Mouse (Mus musculus) ES-Bruce4 (cell line): ENCODE data around the gene Dysf. TPM values are rescaled to one million over a fixed set of nuclear protein-coding genes. Genes with fewer than 3 reads are reported as not detected.
A peak's percentile ranks its signal among the peaks of the same experiment; 100 is the strongest.

Experiments
- H3K27ac ChIP-seq: 2 replicates; pipeline ENCODE4 v1.5.1; 2012; ENCODE audit warnings: low read length, inconsistent platforms; ENCODE audit not compliant: insufficient read depth
- H3K27me3 ChIP-seq: 2 replicates; pipeline ENCODE4 v1.6.1; 2012; ENCODE audit warnings: mild to moderate bottlenecking, low read length, inconsistent platforms; ENCODE audit not compliant: control insufficient read depth, poor library complexity, insufficient read depth, severe bottlenecking
- H3K36me3 ChIP-seq: 2 replicates; pipeline ENCODE4 v1.6.1; 2012; ENCODE audit warnings: inconsistent platforms, mild to moderate bottlenecking, low read length, moderate library complexity; ENCODE audit not compliant: control insufficient read depth, poor library complexity, insufficient read depth, severe bottlenecking
- H3K4me1 ChIP-seq: one replicate; pipeline ENCODE4 v1.8.1; 2011; ENCODE audit warnings: low read length; ENCODE audit not compliant: control insufficient read depth, insufficient read depth
- H3K4me3 ChIP-seq: 2 replicates; pipeline ENCODE4 v1.5.1; 2011; ENCODE audit warnings: low read depth, mild to moderate bottlenecking, low read length
- H3K9ac ChIP-seq: 2 replicates; pipeline ENCODE4 v1.6.1; 2012; ENCODE audit warnings: low read depth, mild to moderate bottlenecking, inconsistent platforms; ENCODE audit not compliant: poor library complexity, severe bottlenecking
- H3K9me3 ChIP-seq: replicated peaks from 2 replicates; pipeline ENCODE4 v1.6.1; 2012; ENCODE audit warnings: mild to moderate bottlenecking, low read length, inconsistent platforms; ENCODE audit not compliant: control insufficient read depth, poor library complexity, insufficient read depth, severe bottlenecking
- CTCF ChIP-seq: IDR thresholded peaks from one replicate; pipeline ENCODE4 v1.8.1; 2011; ENCODE audit warnings: low read depth, low read length
- EP300 ChIP-seq: IDR thresholded peaks from 2 replicates; pipeline ENCODE4 v1.6.1; 2011; ENCODE audit warnings: low read depth, low read length; ENCODE audit not compliant: insufficient read depth
- POLR2A ChIP-seq: IDR thresholded peaks from one replicate; pipeline ENCODE4 v1.8.1; 2011; ENCODE audit warnings: low read length; ENCODE audit not compliant: insufficient read depth
- polyA plus RNA-seq: library from polyadenylated mRNA; stranded (reverse); fragments of >200 nt; gene quantifications from 2 replicates; pipeline ENCODE4 v1.2.4, GENCODE M21; 2011; ENCODE audit warnings: low read depth; ENCODE audit not compliant: missing spikeins, insufficient read depth, insufficient read length

Gene Dysf
- polyA plus RNA-seq, 1 experiment, result 18.5 TPM

- H3K36me3 ChIP-seq, result no peaks in the 10 kb centered on the region
- peaks cover 11% of the 10 kb centered on the region for H3K4me1 ChIP-seq
- H3K9me3 ChIP-seq, result no peaks in the 10 kb centered on the region
- TF ChIP-seq CTCF (no peak), POLR2A (no peak), EP300 (no peak)
- H3K9ac ChIP-seq, result no peak overlapping the region
- H3K4me3 ChIP-seq, result no peak overlapping the region
- H3K27me3 ChIP-seq, result no peaks in the 10 kb centered on the region
- no peak overlapping the region for H3K27ac ChIP-seq
These were observed 48.8 kb downstream of the Dysf start for GRCm38 (mm10) chr6:84057216-84057615.

- H3K4me1 ChIP-seq, result peaks cover 10% of the 10 kb centered on the region
- H3K27me3 ChIP-seq, result no peaks in the 10 kb centered on the region
- TF ChIP-seq POLR2A, result no peak
- TF ChIP-seq EP300, result no peak
- no peak for TF ChIP-seq CTCF
- no peak overlapping the region for H3K27ac ChIP-seq
- H3K9me3 ChIP-seq, result no peaks in the 10 kb centered on the region
- H3K36me3 ChIP-seq, result no peaks in the 10 kb centered on the region
- no peak overlapping the region for H3K9ac ChIP-seq
- H3K4me3 ChIP-seq, result no peak overlapping the region
These were observed 50.3 kb downstream of the Dysf start for GRCm38 (mm10) chr6:84058671-84059141.

GRCm38 (mm10) chr6:84059771-84060414 is 51.5 kb downstream of the Dysf start:
- no peaks in the 10 kb centered on the region for H3K9me3 ChIP-seq
- no peak overlapping the region for H3K9ac ChIP-seq
- H3K36me3 ChIP-seq, result no peaks in the 10 kb centered on the region
- H3K27ac ChIP-seq, result no peak overlapping the region
- H3K4me3 ChIP-seq, result no peak overlapping the region
- H3K27me3 ChIP-seq, result no peaks in the 10 kb centered on the region
- no peak for TF ChIP-seq POLR2A
- TF ChIP-seq EP300, result no peak
- no peak for TF ChIP-seq CTCF
- peaks cover 11% of the 10 kb centered on the region for H3K4me1 ChIP-seq

DNA sequence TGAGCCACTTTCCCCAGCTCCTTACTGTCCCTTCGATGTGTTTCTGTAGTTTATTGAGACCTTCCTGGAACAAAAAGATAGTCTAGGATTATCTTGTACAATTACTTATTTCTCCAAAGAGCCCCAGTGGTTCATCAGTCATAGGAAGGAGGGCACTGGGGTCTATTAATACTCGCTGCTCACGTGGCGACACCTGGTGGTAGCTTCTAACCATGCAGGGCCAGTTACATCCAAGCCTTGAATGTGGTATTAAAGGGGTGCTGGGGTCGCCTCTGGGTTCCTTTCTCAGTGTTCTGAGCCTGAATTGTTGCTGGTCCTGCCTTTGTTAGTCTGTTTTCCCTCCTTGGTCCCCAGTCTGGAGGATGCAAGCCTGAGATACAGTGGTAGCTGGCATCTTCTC is 52.9 kb downstream of the Dysf start:
- no peaks in the 10 kb centered on the region for H3K36me3 ChIP-seq
- peaks cover 14% of the 10 kb centered on the region for H3K4me1 ChIP-seq
- H3K9ac ChIP-seq, result no peak overlapping the region
- no peak overlapping the region for H3K27ac ChIP-seq
- no peak overlapping the region for H3K4me3 ChIP-seq
- H3K9me3 ChIP-seq, result no peaks in the 10 kb centered on the region
- H3K27me3 ChIP-seq, result no peaks in the 10 kb centered on the region
- TF ChIP-seq CTCF (peak; percentile 87), POLR2A (no peak), EP300 (no peak)

- no peaks in the 10 kb centered on the region for H3K36me3 ChIP-seq
- H3K4me1 ChIP-seq, result peaks cover 13% of the 10 kb centered on the region
- TF ChIP-seq CTCF (no peak), EP300 (peak; percentile 16; the same call in 1 of the 2 replicates)
- H3K9ac ChIP-seq, result no peak overlapping the region
- H3K4me3 ChIP-seq, result no peak overlapping the region
- H3K27ac ChIP-seq, result no peak overlapping the region
- no peaks in the 10 kb centered on the region for H3K27me3 ChIP-seq
- no peaks in the 10 kb centered on the region for H3K9me3 ChIP-seq
These were observed 54.2 kb downstream of the Dysf start for GRCm38 (mm10) chr6:84062541-84062940.

GRCm38 (mm10) chr6:84068236-84068635 is 59.8 kb downstream of the Dysf start:
- Histone ChIP-seq H3K9me3 (no peaks in the 10 kb centered on the region), H3K27me3 (no peaks in the 10 kb centered on the region), H3K4me1 (peaks cover 10% of the 10 kb centered on the region), H3K9ac (no peak overlapping the region), H3K27ac (no peak overlapping the region), H3K4me3 (no peak overlapping the region), H3K36me3 (no peaks in the 10 kb centered on the region)
- TF ChIP-seq POLR2A, result no peak
- TF ChIP-seq CTCF, result no peak
- TF ChIP-seq EP300, result no peak
